ENCODE assay signal across 19 mouse cellular contexts in genomic region chr11:66524251-66524650, GRCm38 (mm10). TPM values are rescaled to one million over a fixed set of nuclear protein-coding genes. Genes with fewer than 3 reads are reported as not detected.
A peak's percentile ranks its signal among the peaks of the same experiment; 100 is the strongest.
DNase-seq lines count a peak whose midpoint lies in the region; ATAC-seq and TF ChIP-seq lines count a peak whose summit lies in the region.
"Had no signal": no experiment of that assay in that cellular context is flagged by ENCODE, and none has a peak within 500 bp of the region (broad histone marks: within the 10 kb centered on the region; RNA-seq: fewer than 3 reads in every experiment).

No protein-coding gene starts in this region.

- no peak overlapping the region for H3K9ac ChIP-seq in limb, embryonic 12.5 days (replicated peaks)
- no peak overlapping the region for H3K9ac ChIP-seq in forebrain, embryonic 16.5 days (replicated peaks; ENCODE audit: low read depth, low read length)
- H3K9ac ChIP-seq in hindbrain, embryonic 15.5 days: no peak overlapping the region
- no peak overlapping the region for H3K9ac ChIP-seq in midbrain, postnatal 0 days (replicated peaks; ENCODE audit: low read length, poor library complexity, severe bottlenecking)
- H3K9ac ChIP-seq: embryonic facial prominence, embryonic 15.5 days; heart, embryonic 12.5 days had no signal

- peaks cover 81% of the 10 kb centered on the region for H3K27me3 ChIP-seq in limb, embryonic 12.5 days
- H3K27me3 ChIP-seq in limb, embryonic 10.5 days (ENCODE audit: low read depth, poor library complexity, severe bottlenecking): peaks cover 78% of the 10 kb centered on the region
- peaks cover 28% of the 10 kb centered on the region for H3K27me3 ChIP-seq in forebrain, embryonic 16.5 days (replicated peaks; ENCODE audit: control insufficient read depth, insufficient read depth, low read length)
- peaks cover 12% of the 10 kb centered on the region for H3K27me3 ChIP-seq in hindbrain, embryonic 15.5 days
- peaks cover 15% of the 10 kb centered on the region for H3K27me3 ChIP-seq in midbrain, postnatal 0 days (ENCODE audit: insufficient read depth, low read length)
- no peaks in the 10 kb centered on the region; the same call in 1 of the 2 replicates for H3K27me3 ChIP-seq in thymus, adult 2 months (ENCODE audit: control insufficient read depth, insufficient read depth, low read length)

- ATAC-seq in limb, embryonic 12.5 days (ENCODE audit: insufficient number of reproducible peaks, insufficient read depth, low FRiP score, low TSS enrichment, low read depth): no peak
- ATAC-seq in forebrain, embryonic 16.5 days: no peak
- ATAC-seq in hindbrain, embryonic 15.5 days (ENCODE audit: low FRiP score, low read depth): no peak
- no peak for ATAC-seq in midbrain, postnatal 0 days (ENCODE audit: low FRiP score)

- DNase-seq in limb, embryonic 10.5 days (ENCODE audit: low spot score): no peak
- DNase-seq in midbrain, postnatal 0 days (ENCODE audit: low spot score): no peak
- no peak for DNase-seq in thymus, adult 2 months
- no peak for DNase-seq in kidney, adult 8-10 months
- DNase-seq: adrenal gland, adult 8-10 months; cerebellum, adult 2 months; gastrocnemius, postnatal 36 days; kidney, adult 2 months; kidney, postnatal 4 days; lung, adult 2 months had no signal

- no peak for TF ChIP-seq CTCF in midbrain, postnatal 0 days (IDR thresholded peaks at IDR 0.05)
- TF ChIP-seq CTCF in thymus, adult 2 months (IDR thresholded peaks at IDR 0.05; ENCODE audit: borderline replicate concordance, control insufficient read depth, extremely low read depth, insufficient read depth, low read length, poor library complexity): no peak

- H3K36me3 ChIP-seq in limb, embryonic 12.5 days: no peaks in the 10 kb centered on the region
- no peaks in the 10 kb centered on the region for H3K36me3 ChIP-seq in limb, embryonic 10.5 days
- no peaks in the 10 kb centered on the region for H3K36me3 ChIP-seq in forebrain, embryonic 16.5 days (ENCODE audit: control insufficient read depth, insufficient read depth)
- no peaks in the 10 kb centered on the region for H3K36me3 ChIP-seq in hindbrain, embryonic 15.5 days
- no peaks in the 10 kb centered on the region for H3K36me3 ChIP-seq in midbrain, postnatal 0 days (ENCODE audit: insufficient read depth, low read length)
- H3K36me3 ChIP-seq in thymus, adult 2 months (ENCODE audit: control insufficient read depth, insufficient read depth, low read length): no peaks in the 10 kb centered on the region
- H3K36me3 ChIP-seq: embryonic facial prominence, embryonic 15.5 days; heart, embryonic 12.5 days had no signal

- 43% methylated on average over 4 of the region's 4 CpGs for WGBS in limb, embryonic 12.5 days
- WGBS in limb, embryonic 10.5 days: 50% methylated on average over 4 of the region's 4 CpGs
- WGBS in forebrain, embryonic 16.5 days: 45% methylated on average over 4 of the region's 4 CpGs
- 34% methylated on average over 4 of the region's 4 CpGs for WGBS in hindbrain, embryonic 15.5 days
- 48% methylated on average over 4 of the region's 4 CpGs for WGBS in midbrain, postnatal 0 days
- 53% methylated on average over 4 of the region's 4 CpGs for WGBS in thymus, adult 2 months

- no peaks in the 10 kb centered on the region for H3K9me3 ChIP-seq in limb, embryonic 12.5 days
- H3K9me3 ChIP-seq in limb, embryonic 10.5 days (replicated peaks): no peaks in the 10 kb centered on the region
- H3K9me3 ChIP-seq in forebrain, embryonic 16.5 days (ENCODE audit: control insufficient read depth, low read length): no peaks in the 10 kb centered on the region
- no peaks in the 10 kb centered on the region for H3K9me3 ChIP-seq in hindbrain, embryonic 15.5 days
- H3K9me3 ChIP-seq in midbrain, postnatal 0 days (ENCODE audit: low read length): no peaks in the 10 kb centered on the region
- H3K9me3 ChIP-seq: embryonic facial prominence, embryonic 15.5 days; heart, embryonic 12.5 days had no signal

- no peak for TF ChIP-seq POLR2A in thymus, adult 2 months (IDR thresholded peaks at IDR 0.05; ENCODE audit: control insufficient read depth, extremely low read depth, insufficient read depth, low read length, poor library complexity)

- H3K27ac ChIP-seq in limb, embryonic 12.5 days: no peak overlapping the region
- H3K27ac ChIP-seq in limb, embryonic 10.5 days: no peak overlapping the region
- no peak overlapping the region for H3K27ac ChIP-seq in forebrain, embryonic 16.5 days (ENCODE audit: low read length)
- H3K27ac ChIP-seq in hindbrain, embryonic 15.5 days (replicated peaks): no peak overlapping the region
- no peak overlapping the region for H3K27ac ChIP-seq in midbrain, postnatal 0 days (ENCODE audit: low read depth, low read length)
- H3K27ac ChIP-seq in thymus, adult 2 months (ENCODE audit: control insufficient read depth, insufficient read depth, low read length): no peak overlapping the region
- H3K27ac ChIP-seq: embryonic facial prominence, embryonic 15.5 days had no signal

- H3K4me2 ChIP-seq in limb, embryonic 12.5 days: peak overlapping the region; percentile 92; the same call in 1 of the 2 replicates
- H3K4me2 ChIP-seq in forebrain, embryonic 16.5 days (ENCODE audit: low read length): peak overlapping the region; percentile 91
- H3K4me2 ChIP-seq in hindbrain, embryonic 15.5 days: peak overlapping the region; percentile 94
- peak overlapping the region; percentile 82 for H3K4me2 ChIP-seq in midbrain, postnatal 0 days (ENCODE audit: low read depth, low read length, poor library complexity, severe bottlenecking)

- peaks cover 15% of the 10 kb centered on the region; the same call in 1 of the 2 replicates for H3K4me1 ChIP-seq in limb, embryonic 12.5 days (replicated peaks)
- peaks cover 22% of the 10 kb centered on the region for H3K4me1 ChIP-seq in limb, embryonic 10.5 days
- peaks cover 37% of the 10 kb centered on the region for H3K4me1 ChIP-seq in forebrain, embryonic 16.5 days (replicated peaks; ENCODE audit: control insufficient read depth, insufficient read depth, low read length)
- peaks cover 49% of the 10 kb centered on the region for H3K4me1 ChIP-seq in hindbrain, embryonic 15.5 days (replicated peaks)
- peaks cover 10% of the 10 kb centered on the region; the same call in 1 of the 2 replicates for H3K4me1 ChIP-seq in midbrain, postnatal 0 days (ENCODE audit: insufficient read depth, low read length)
- no peaks in the 10 kb centered on the region for H3K4me1 ChIP-seq in thymus, adult 2 months (replicated peaks; ENCODE audit: control insufficient read depth, insufficient read depth, low read length)

- H3K4me3 ChIP-seq in limb, embryonic 12.5 days (replicated peaks): no peak overlapping the region
- H3K4me3 ChIP-seq in limb, embryonic 10.5 days: no peak overlapping the region
- H3K4me3 ChIP-seq in forebrain, embryonic 16.5 days (replicated peaks; ENCODE audit: low read length): peak overlapping the region; percentile 22
- H3K4me3 ChIP-seq in hindbrain, embryonic 15.5 days: peak overlapping the region; percentile 76
- H3K4me3 ChIP-seq in midbrain, postnatal 0 days (ENCODE audit: low read depth, low read length): peak overlapping the region; percentile 67
- H3K4me3 ChIP-seq in thymus, adult 2 months (ENCODE audit: control insufficient read depth, insufficient read depth, low read length): no peak overlapping the region
- H3K4me3 ChIP-seq: myocyte had no signal

RNA-seq across cellular contexts. Expression of gene Shisa6, which starts 1.5 kb away (rescaled TPM):
- 0.18 and 0.20 TPM in 2 replicates for polyA plus RNA-seq in limb, embryonic 12.5 days (2016; fragmentation: Nextera tagmentation; extraction: Ambion mirVana)
- 0.03 and 0.26 TPM in 2 replicates for polyA plus RNA-seq in limb, embryonic 10.5 days (2016; fragmentation: Nextera tagmentation; extraction: Ambion mirVana)
- polyA plus RNA-seq in forebrain, embryonic 16.5 days (2015; fragmentation: Nextera tagmentation; extraction: Ambion mirVana): 1.6 and 1.7 TPM in 2 replicates
- polyA plus RNA-seq in hindbrain, embryonic 15.5 days (2015; fragmentation: Nextera tagmentation; extraction: Ambion mirVana): 5.3 and 5.7 TPM in 2 replicates
- total RNA-seq in midbrain, postnatal 0 days (2014; rRNA removed): 8.0 and 8.6 TPM in 2 replicates
- polyA plus RNA-seq in midbrain, postnatal 0 days (2015; fragmentation: Nextera tagmentation; extraction: Ambion mirVana): 2.1 and 2.5 TPM in 2 replicates
- 1.8 and 2.1 TPM in 2 replicates for polyA plus RNA-seq in thymus, adult 2 months (2012; rRNA removed)
- total RNA-seq: hematopoietic stem cell, adult 5-6 weeks; liver, adult 2 months; MEL had no signal
- polyA plus RNA-seq: liver, adult 2 months; myocyte had no signal

Comparison
In these comparisons a context has a peak if more than half of its experiments do, and no peak if none do; other contexts are left out.
1. H3K4me3 ChIP-seq: peak in forebrain, embryonic 16.5 days (single experiment), hindbrain, embryonic 15.5 days (single experiment) and midbrain, postnatal 0 days (single experiment); none in limb, embryonic 12.5 days (single experiment), limb, embryonic 10.5 days (single experiment) and thymus, adult 2 months (single experiment).
2. Peak in every context shown above with its lines, with median percentiles within 50 percentile points of each other: H3K4me2 ChIP-seq.